Mouse (Mus musculus): ENCODE data around the gene Dusp7.

Gene Dusp7

DNA sequence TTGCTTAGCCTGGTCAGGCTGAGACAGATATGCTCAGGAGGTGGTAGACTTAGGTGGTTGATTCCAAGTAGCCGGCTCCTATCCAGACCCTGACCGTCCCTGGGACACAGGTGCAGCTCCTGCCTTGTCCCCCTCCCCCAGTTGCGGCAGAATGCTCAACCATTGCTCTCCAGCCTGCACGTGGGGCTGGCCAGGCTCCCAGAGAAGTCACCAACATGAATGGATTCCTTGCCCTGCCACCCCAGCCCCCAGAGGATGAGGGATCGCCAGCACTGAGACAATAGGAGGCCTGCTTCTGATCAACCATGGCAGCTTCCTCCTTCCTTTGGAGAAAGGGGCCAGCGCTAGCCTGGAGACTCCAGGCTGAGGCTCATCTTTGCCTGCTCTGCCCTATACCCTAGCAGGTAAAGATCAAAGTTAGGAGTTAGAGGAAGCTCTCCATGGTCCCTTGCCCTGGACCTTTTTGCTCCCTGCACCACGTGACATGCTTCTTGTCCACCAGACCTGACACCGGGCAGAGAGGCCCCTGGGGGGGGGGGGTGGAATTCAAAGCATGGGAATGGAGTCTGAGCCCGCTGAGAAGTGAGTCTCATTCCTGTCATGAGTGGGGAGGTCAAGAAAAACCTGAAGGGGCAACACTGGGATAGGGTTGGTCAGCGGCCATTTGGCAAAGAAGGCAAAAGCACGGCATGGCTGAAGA lies 24.5 kb downstream of the Dusp7 start:
- no peak for DNase-seq

- DNase-seq = no peak
These were observed 25.1 kb downstream of the Dusp7 start for GRCm38 (mm10) chr9:106393548-106393947.

DNA sequence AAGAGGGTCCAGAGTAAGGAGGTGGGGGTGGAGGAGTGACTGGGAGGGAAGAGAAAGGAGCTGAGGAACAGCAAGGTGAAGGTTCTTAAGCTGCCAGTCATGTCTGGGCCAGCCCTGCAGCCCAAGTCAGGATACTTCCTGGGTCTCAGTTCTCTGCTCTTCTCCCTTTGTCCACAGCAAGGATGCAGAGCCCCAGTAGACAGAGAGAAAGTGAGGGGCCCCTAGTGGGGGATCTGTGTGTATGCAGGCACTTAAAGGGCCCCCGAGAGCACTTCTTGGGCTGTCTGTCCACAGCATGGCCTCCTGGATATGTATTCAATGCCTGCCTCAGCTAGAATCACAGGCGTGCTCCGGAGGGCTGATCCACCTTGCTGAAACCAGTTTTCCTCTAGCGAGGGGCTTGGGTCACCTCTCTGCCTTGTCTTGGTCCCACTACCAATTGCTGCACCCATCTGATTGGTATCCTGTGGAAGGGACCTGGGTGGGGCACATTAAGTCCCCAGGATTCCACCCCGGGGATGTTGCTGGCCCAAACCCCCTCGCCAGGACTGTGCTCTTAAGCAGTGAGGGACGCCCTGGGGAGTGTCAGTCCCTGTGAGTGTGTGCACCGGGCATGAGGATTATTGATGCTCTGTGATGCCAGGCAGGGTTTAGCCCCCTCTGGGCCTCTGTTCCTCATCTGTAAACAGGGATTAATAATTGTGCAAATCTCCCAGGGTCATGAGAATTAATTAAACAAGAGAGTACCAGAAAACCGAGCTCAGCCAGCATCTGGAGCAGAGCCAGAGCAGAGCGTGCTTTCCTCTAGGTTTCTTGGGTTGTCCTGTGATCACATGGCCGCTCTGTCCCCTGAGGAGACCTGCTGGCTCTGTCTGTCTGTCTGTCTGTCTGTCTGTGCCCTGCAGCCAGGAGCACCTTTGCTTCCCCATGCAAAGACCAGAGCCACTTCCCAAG lies 26.5 kb downstream of the Dusp7 start:
- DNase-seq = no peak

- no peak for DNase-seq
These were observed 29.3 kb downstream of the Dusp7 start for GRCm38 (mm10) chr9:106397733-106398132.

GRCm38 (mm10) chr9:106398667-106399311 lies 30.4 kb downstream of the Dusp7 start:
- no peak for DNase-seq

DNA sequence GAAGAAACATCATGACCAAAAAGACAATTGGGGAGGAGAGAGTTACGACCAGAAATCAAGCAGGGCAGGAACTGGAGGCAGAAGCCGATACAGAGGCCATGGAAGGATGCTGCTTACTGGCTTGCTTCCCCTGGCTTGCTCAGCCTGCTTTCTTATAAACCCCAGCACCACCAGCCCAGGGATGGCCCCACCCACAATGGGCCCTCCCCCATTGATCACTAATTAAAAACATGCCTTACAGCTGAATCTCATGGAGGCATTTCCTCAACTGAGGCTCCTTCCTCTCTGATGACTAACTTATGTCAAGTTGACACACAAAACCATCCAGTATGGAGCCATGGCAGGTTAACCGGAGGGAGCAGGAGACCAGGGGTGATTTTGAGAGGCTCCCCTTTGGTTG lies 31.4 kb downstream of the Dusp7 start:
- no peak for DNase-seq

DNA sequence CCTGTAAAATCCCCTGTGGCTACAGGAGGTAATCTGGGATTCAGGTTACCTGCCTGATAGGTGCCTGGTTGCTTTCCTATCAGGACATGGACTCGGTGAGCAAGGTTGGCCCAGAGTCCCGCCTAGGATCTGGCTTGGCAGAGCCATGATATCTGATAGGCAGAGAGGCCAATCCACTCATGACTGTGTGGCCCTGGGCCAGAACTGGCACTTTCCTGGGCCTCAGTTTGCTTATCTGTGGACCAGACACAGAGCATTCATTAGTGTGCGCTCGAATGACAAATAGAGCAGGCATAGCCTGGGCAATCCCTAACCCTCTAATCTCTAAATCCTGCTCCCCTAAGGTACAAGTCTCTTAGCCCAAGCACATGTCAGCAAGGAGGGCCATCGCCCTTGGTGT lies 33.7 kb downstream of the Dusp7 start:
- no peak for DNase-seq

GRCm38 (mm10) chr9:106402607-106403375 lies 34.4 kb downstream of the Dusp7 start:
- no peak for DNase-seq

- DNase-seq = no peak
These were observed 36.8 kb downstream of the Dusp7 start for GRCm38 (mm10) chr9:106405275-106405674.

GRCm38 (mm10) chr9:106406443-106407078 lies 38.1 kb downstream of the Dusp7 start:
- no peak for DNase-seq

- no peak for DNase-seq
These were observed 40.7 kb downstream of the Dusp7 start for GRCm38 (mm10) chr9:106409096-106409495.

GRCm38 (mm10) chr9:106410086-106410650 lies 41.7 kb downstream of the Dusp7 start:
- DNase-seq = no peak

DNA sequence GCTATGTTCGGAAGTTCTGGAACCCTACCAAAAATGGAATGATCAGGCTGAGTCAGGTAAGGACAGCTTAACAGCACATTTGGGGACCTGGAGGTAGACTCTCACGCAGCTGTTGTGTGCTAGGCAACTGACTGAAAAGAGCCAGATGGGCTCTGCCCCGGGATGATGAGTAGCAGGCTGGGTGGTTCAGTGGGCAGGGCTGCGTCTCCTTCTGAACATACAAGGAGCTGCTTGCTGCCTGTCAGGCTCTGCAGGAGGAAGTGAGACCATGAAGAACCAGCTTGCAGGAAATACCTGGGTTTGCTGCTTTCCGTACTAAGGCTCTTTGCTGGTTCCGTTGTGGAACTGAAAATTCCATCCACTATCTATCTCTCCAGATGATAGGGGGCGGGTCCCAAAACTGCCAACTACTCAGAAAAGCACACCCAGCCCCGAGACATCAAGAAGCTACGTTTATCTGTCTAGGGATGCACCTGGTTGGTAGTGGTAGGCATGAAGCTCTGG lies 42.7 kb downstream of the Dusp7 start:
- no peak for DNase-seq

GRCm38 (mm10) chr9:106411729-106412128 lies 43.3 kb downstream of the Dusp7 start:
- no peak for DNase-seq

- no peak for DNase-seq
These were observed 43.8 kb downstream of the Dusp7 start for GRCm38 (mm10) chr9:106412210-106412609.

- no peak for DNase-seq
These were observed 45.2 kb downstream of the Dusp7 start for GRCm38 (mm10) chr9:106413606-106414005.

- no peak for DNase-seq
These were observed 48.4 kb downstream of the Dusp7 start for GRCm38 (mm10) chr9:106416826-106417225.

DNA sequence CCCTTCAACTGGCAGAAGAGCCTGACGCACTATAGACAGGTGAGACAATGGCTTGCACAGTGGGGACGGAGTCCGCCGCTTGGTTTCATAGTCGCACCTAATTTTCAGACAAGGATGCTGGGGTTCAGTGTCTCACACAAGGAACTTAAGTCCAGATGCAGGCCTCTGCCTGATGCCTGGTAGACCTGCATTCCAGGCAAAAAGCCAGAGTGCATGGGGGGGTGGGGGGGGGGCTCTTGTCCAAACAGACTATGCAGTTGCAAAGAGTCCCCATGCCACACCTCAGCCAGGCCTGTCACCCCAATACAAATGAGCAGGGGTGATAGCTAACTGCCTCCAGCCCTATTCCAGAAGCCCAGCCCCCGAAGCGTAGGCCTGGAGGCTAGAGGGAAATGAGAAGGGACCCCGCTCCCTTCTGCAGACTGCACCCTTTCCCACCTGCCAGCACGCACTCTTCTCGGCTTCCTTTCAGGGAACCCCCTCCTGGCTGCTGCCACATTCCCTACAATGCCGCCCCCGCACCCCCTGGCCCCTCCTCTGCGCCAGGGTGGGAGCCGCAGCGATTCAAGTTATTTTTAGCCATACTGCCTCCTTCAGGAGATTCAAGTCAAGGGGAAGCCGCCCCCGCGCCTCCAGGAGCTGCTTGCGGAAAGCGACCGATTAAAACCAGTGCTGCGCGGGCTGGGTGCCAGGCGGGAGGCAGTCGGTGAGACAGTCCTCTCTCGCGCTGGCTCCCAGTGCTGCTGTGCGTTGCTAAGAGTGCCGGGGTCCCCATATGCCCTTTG lies 49.6 kb downstream of the Dusp7 start:
- peak; percentile 28 to 37 for DNase-seq

DNA sequence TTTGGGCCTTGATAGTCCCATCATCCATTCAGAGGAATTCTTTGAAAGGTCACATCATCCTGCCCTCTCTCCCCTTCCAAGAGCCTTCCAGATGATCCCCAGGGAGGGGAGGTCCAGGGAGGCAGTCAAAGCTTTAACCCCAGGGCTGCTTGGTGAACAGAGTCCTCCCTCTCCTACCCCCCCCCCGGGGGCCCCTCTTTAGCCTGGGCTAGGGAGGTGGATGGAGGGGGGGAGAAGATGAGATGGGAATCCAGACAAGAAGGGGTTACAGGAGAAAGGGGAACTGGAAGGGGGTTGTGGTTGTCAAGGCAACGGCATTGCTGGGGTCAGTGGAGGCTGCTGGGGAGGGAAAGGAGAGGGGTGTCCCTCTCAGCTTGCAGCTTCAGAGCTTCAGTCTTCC lies 52.2 kb downstream of the Dusp7 start:
- DNase-seq = no peak

DNA sequence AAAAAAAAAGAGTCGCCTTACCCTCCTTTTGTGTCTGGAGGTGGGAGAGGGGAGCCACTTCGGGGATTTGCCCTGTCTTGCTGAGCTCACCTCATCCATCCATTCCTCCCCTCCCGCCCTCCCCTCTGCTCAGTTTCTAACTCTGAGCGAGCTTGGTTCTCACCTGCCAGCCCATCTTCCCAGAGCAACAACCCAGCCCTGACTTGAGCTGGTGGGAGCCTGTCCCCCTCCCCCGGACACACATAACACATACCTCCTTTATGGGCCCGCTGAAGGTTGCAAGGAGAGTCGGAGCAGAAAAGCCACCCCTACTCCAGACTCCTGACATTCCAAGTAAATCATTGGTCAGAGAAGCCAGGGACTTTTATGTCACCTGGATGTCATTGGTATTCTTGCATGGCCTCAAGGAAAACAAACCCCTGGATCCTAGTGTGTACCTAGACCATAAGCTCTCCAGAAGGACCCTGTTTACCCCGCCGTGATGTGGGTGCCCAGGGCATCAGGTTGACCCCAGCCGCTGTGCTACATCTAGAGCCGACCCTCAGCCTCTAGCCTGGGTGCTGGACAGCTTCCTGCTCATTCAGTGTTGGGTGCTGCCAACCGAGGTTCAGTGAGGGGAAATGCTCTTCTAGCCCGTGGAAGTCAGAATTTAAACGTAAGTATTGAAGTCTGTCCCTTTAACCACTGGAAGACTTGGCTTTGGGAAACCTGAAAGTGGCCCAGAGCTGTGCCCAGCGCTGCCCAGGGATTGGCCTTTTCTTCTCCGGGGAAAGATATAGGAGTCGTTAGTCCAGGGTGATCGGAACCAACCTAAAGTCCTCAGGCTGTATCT lies 52.8 kb downstream of the Dusp7 start:
- DNase-seq = no peak

All from thymus, adult 18-20 months (tissue).